26 mouse cellular contexts compared by ENCODE assay signal in genomic region chrX:60182611-60183010, GRCm38 (mm10). TPM values are rescaled to one million over a fixed set of nuclear protein-coding genes. Genes with fewer than 3 reads are reported as not detected.
DNase-seq lines count a peak whose midpoint lies in the region; ATAC-seq and TF ChIP-seq lines count a peak whose summit lies in the region.
"Had no signal": no experiment of that assay in that cellular context is flagged by ENCODE, and none has a peak within 500 bp of the region (broad histone marks: within the 10 kb centered on the region; RNA-seq: fewer than 3 reads in every experiment).

No protein-coding gene starts in this region.

- intact Hi-C loops in heart, postnatal 25 days (cut with DNase I), result no loop called here

- no peaks in the 10 kb centered on the region for H3K36me3 ChIP-seq in hindbrain, postnatal 0 days (ENCODE audit: insufficient read depth, low read length)
- H3K36me3 ChIP-seq: G1E had no signal

- TF ChIP-seq CTCF in hindbrain, postnatal 0 days (IDR thresholded peaks at IDR 0.05; ENCODE audit: low read depth), result no peak

- H3K4me3 ChIP-seq in hindbrain, postnatal 0 days (ENCODE audit: low read length), result no peak overlapping the region

- no peak for ATAC-seq in hindbrain, postnatal 0 days
- ATAC-seq: activated CD4-positive, CD25-positive, alpha-beta regulatory T cell, adult 4 months; CD4-positive, CD25-positive, alpha-beta regulatory T cell, adult 4 months; Patski had no signal

- WGBS in hindbrain, postnatal 0 days, result 43% methylated on average over 3 of the region's 3 CpGs

- no peaks in the 10 kb centered on the region for H3K27me3 ChIP-seq in hindbrain, postnatal 0 days (ENCODE audit: insufficient read depth, low read length)
- H3K27me3 ChIP-seq: CH12.LX had no signal

- H3K4me2 ChIP-seq in hindbrain, postnatal 0 days (ENCODE audit: low read depth, low read length), result no peak overlapping the region

- no peaks in the 10 kb centered on the region for H3K9me3 ChIP-seq in hindbrain, postnatal 0 days (ENCODE audit: low read length)
- H3K9me3 ChIP-seq: G1E had no signal

- no peak overlapping the region for H3K9ac ChIP-seq in hindbrain, postnatal 0 days (replicated peaks; ENCODE audit: low read length)

- no peaks in the 10 kb centered on the region for H3K4me1 ChIP-seq in hindbrain, postnatal 0 days (ENCODE audit: insufficient read depth, low read length)

- DNase-seq in ES-CJ7 (ENCODE audit: low read depth, low spot score) (peak; percentile 60), R1 (ENCODE audit: low read depth, low spot score) (peak; percentile 67), ZHBTc4 (ENCODE audit: low read depth, low spot score) (peak; percentile 37)
- DNase-seq in thymus, postnatal 4 days, result no peak
- DNase-seq in heart, postnatal 25 days (ENCODE audit: low spot score), result no peak
- no peak for DNase-seq in hindbrain, postnatal 0 days (ENCODE audit: low spot score)
- DNase-seq: adrenal gland, adult 2 months; adrenal gland, adult 8-10 months; adrenal gland, postnatal 10 days; adrenal gland, postnatal 14 days; adrenal gland, postnatal 25 days; adrenal gland, postnatal 36 days; B cell, adult 2 months; cerebellum, adult 11 months; cerebellum, adult 11-12 months; cerebellum, adult 18-20 months; cerebellum, adult 2 months; cerebellum, adult 8-10 months; cerebellum, adult 9-10 months had no signal

- H3K27ac ChIP-seq in hindbrain, postnatal 0 days, result no peak overlapping the region

RNA-seq across cellular contexts. Expression of gene Mcf2, which starts 3.7 kb away (rescaled TPM):
- not detected for total RNA-seq in heart, postnatal 25 days (2021)
- total RNA-seq in hindbrain, postnatal 0 days (2014; rRNA removed), result 2.1 and 2.7 TPM in 2 replicates
- 2.9 and 3.3 TPM in 2 replicates for polyA plus RNA-seq in hindbrain, postnatal 0 days (2015; fragmentation: Nextera tagmentation; extraction: Ambion mirVana)
- total RNA-seq: adrenal gland, adult 2 months; adrenal gland, postnatal 14 days; adrenal gland, postnatal 25 days; adrenal gland, postnatal 36 days; CH12.LX; G1E; MEL had no signal
- polyA plus RNA-seq: activated CD4-positive, CD25-positive, alpha-beta regulatory T cell, adult 4 months; adrenal gland, adult 2 months; C2C12; CD4-positive, CD25-positive, alpha-beta regulatory T cell, adult 4 months; G1E; Patski had no signal

Comparison
In these comparisons a context has a peak if more than half of its experiments do, and no peak if none do; other contexts are left out.
1. DNase-seq: peak in ES-CJ7 (single experiment), R1 (single experiment) and ZHBTc4 (single experiment); none in thymus, postnatal 4 days (single experiment), heart, postnatal 25 days (single experiment) and hindbrain, postnatal 0 days (single experiment).